Mouse (Mus musculus): ENCODE results near the gene Cldn10. TPM values are rescaled to one million over a fixed set of nuclear protein-coding genes. Genes with fewer than 3 reads are reported as not detected.
"Not testable (repeated sequence)": the region's sequence is repeated elsewhere in the genome, so short reads cannot be mapped to it uniquely, and the experiment has no call there.

Gene Cldn10
- polyA plus RNA-seq, 1 experiment: 1.4 TPM

- DNase-seq (ENCODE audit: low read depth in 1 of 2, low spot score in 2 of 2): no peak
- H3K4me3 ChIP-seq (ENCODE audit: extremely low read depth, insufficient read depth, insufficient read length): no peak overlapping the region
- no peaks in the 10 kb centered on the region for H3K4me1 ChIP-seq (ENCODE audit: control insufficient read depth, insufficient read depth, insufficient read length)
- H3K27ac ChIP-seq (ENCODE audit: insufficient read depth, low read length): no peak overlapping the region
- no peak for TF ChIP-seq CTCF (IDR thresholded peaks at IDR 0.05; ENCODE audit: extremely low read depth, insufficient read depth, insufficient read length, insufficient replicate concordance)
- TF ChIP-seq POLR2A (IDR thresholded peaks at IDR 0.05; ENCODE audit: low read depth, low read length): no peak
- no peaks in the 10 kb centered on the region for H3K36me3 ChIP-seq (ENCODE audit: control insufficient read depth, insufficient read depth, low read length)
- no peaks in the 10 kb centered on the region for H3K27me3 ChIP-seq (ENCODE audit: control insufficient read depth, insufficient read depth, low read length)
- WGBS: 89% methylated on average over 4 of the region's 4 CpGs
These were observed 31.7 kb upstream of the Cldn10 start for GRCm38 (mm10) chr14:118756015-118756414.

GRCm38 (mm10) chr14:118756566-118756965 is 31.1 kb upstream of the Cldn10 start:
- H3K36me3 ChIP-seq (ENCODE audit: control insufficient read depth, insufficient read depth, low read length): no peaks in the 10 kb centered on the region
- TF ChIP-seq POLR2A (IDR thresholded peaks at IDR 0.05; ENCODE audit: low read depth, low read length) (no peak), CTCF (IDR thresholded peaks at IDR 0.05; ENCODE audit: extremely low read depth, insufficient read depth, insufficient read length, insufficient replicate concordance) (no peak)
- no peak overlapping the region for H3K27ac ChIP-seq (ENCODE audit: insufficient read depth, low read length)

GRCm38 (mm10) chr14:118763362-118763761 is 24.3 kb upstream of the Cldn10 start:
- not testable (repeated sequence) for H3K4me3 ChIP-seq (ENCODE audit: extremely low read depth, insufficient read depth, insufficient read length); DNase-seq (ENCODE audit: low read depth in 1 of 2, low spot score in 2 of 2); H3K27ac ChIP-seq (ENCODE audit: insufficient read depth, low read length); H3K4me1 ChIP-seq (ENCODE audit: control insufficient read depth, insufficient read depth, insufficient read length); H3K36me3 ChIP-seq (ENCODE audit: control insufficient read depth, insufficient read depth, low read length); H3K27me3 ChIP-seq (ENCODE audit: control insufficient read depth, insufficient read depth, low read length)
- WGBS: 93% methylated on average over 13 of the region's 13 CpGs

More at GRCm38 (mm10) chr14:118756566-118756965, 31.1 kb upstream of the Cldn10 start:
- no peaks in the 10 kb centered on the region for H3K4me1 ChIP-seq (ENCODE audit: control insufficient read depth, insufficient read depth, insufficient read length)
- DNase-seq (ENCODE audit: low read depth in 1 of 2, low spot score in 2 of 2): no peak
- no peak overlapping the region for H3K4me3 ChIP-seq (ENCODE audit: extremely low read depth, insufficient read depth, insufficient read length)
- 86% methylated on average over 3 of the region's 3 CpGs for WGBS
- H3K27me3 ChIP-seq (ENCODE audit: control insufficient read depth, insufficient read depth, low read length): no peaks in the 10 kb centered on the region

- Histone ChIP-seq H3K27me3 (ENCODE audit: control insufficient read depth, insufficient read depth, low read length) (no peaks in the 10 kb centered on the region), H3K4me1 (ENCODE audit: control insufficient read depth, insufficient read depth, insufficient read length) (no peaks in the 10 kb centered on the region), H3K4me3 (ENCODE audit: extremely low read depth, insufficient read depth, insufficient read length) (no peak overlapping the region), H3K36me3 (ENCODE audit: control insufficient read depth, insufficient read depth, low read length) (no peaks in the 10 kb centered on the region), H3K27ac (ENCODE audit: insufficient read depth, low read length) (no peak overlapping the region)
- TF ChIP-seq CTCF (IDR thresholded peaks at IDR 0.05; ENCODE audit: extremely low read depth, insufficient read depth, insufficient read length, insufficient replicate concordance): no peak
- no peak for TF ChIP-seq POLR2A (IDR thresholded peaks at IDR 0.05; ENCODE audit: low read depth, low read length)
- 92% methylated on average over 9 of the region's 9 CpGs for WGBS
- no peak for DNase-seq (ENCODE audit: low read depth in 1 of 2, low spot score in 2 of 2)
These were observed 23.7 kb upstream of the Cldn10 start for GRCm38 (mm10) chr14:118763917-118764495.

GRCm38 (mm10) chr14:118765306-118765705 is 22.4 kb upstream of the Cldn10 start:
- TF ChIP-seq CTCF (IDR thresholded peaks at IDR 0.05; ENCODE audit: extremely low read depth, insufficient read depth, insufficient read length, insufficient replicate concordance) (no peak), POLR2A (IDR thresholded peaks at IDR 0.05; ENCODE audit: low read depth, low read length) (no peak)
- Histone ChIP-seq H3K36me3 (ENCODE audit: control insufficient read depth, insufficient read depth, low read length) (no peaks in the 10 kb centered on the region), H3K4me3 (ENCODE audit: extremely low read depth, insufficient read depth, insufficient read length) (no peak overlapping the region), H3K27me3 (ENCODE audit: control insufficient read depth, insufficient read depth, low read length) (no peaks in the 10 kb centered on the region), H3K4me1 (ENCODE audit: control insufficient read depth, insufficient read depth, insufficient read length) (no peaks in the 10 kb centered on the region), H3K27ac (ENCODE audit: insufficient read depth, low read length) (no peak overlapping the region)
- no peak for DNase-seq (ENCODE audit: low read depth in 1 of 2, low spot score in 2 of 2)
- 86% methylated on average over 7 of the region's 7 CpGs for WGBS

GRCm38 (mm10) chr14:118765951-118766350 is 21.8 kb upstream of the Cldn10 start:
- Histone ChIP-seq H3K36me3 (ENCODE audit: control insufficient read depth, insufficient read depth, low read length) (no peaks in the 10 kb centered on the region), H3K27me3 (ENCODE audit: control insufficient read depth, insufficient read depth, low read length) (no peaks in the 10 kb centered on the region), H3K27ac (ENCODE audit: insufficient read depth, low read length) (no peak overlapping the region), H3K4me3 (ENCODE audit: extremely low read depth, insufficient read depth, insufficient read length) (no peak overlapping the region), H3K4me1 (ENCODE audit: control insufficient read depth, insufficient read depth, insufficient read length) (no peaks in the 10 kb centered on the region)
- no peak for DNase-seq (ENCODE audit: low read depth in 1 of 2, low spot score in 2 of 2)
- TF ChIP-seq POLR2A (IDR thresholded peaks at IDR 0.05; ENCODE audit: low read depth, low read length) (no peak), CTCF (IDR thresholded peaks at IDR 0.05; ENCODE audit: extremely low read depth, insufficient read depth, insufficient read length, insufficient replicate concordance) (no peak)
- 78% methylated on average over 7 of the region's 7 CpGs for WGBS

- 73% methylated on average over 5 of the region's 5 CpGs for WGBS
- Histone ChIP-seq H3K4me1 (ENCODE audit: control insufficient read depth, insufficient read depth, insufficient read length) (no peaks in the 10 kb centered on the region), H3K4me3 (ENCODE audit: extremely low read depth, insufficient read depth, insufficient read length) (no peak overlapping the region), H3K36me3 (ENCODE audit: control insufficient read depth, insufficient read depth, low read length) (no peaks in the 10 kb centered on the region), H3K27me3 (ENCODE audit: control insufficient read depth, insufficient read depth, low read length) (no peaks in the 10 kb centered on the region), H3K27ac (ENCODE audit: insufficient read depth, low read length) (no peak overlapping the region)
- no peak for TF ChIP-seq CTCF (IDR thresholded peaks at IDR 0.05; ENCODE audit: extremely low read depth, insufficient read depth, insufficient read length, insufficient replicate concordance)
- no peak for TF ChIP-seq POLR2A (IDR thresholded peaks at IDR 0.05; ENCODE audit: low read depth, low read length)
- no peak for DNase-seq (ENCODE audit: low read depth in 1 of 2, low spot score in 2 of 2)
These were observed 21.3 kb upstream of the Cldn10 start for GRCm38 (mm10) chr14:118766368-118766767.

All from spleen, adult 2 months (tissue).